Mouse (Mus musculus) liver, adult 2 months (tissue): Measurements from ENCODE around the gene Zfp408.

Experiments
- CTCF ChIP-seq: fragments of 200-500 bp; IDR thresholded peaks from 2 replicates; pipeline ENCODE4 v1.5.1; 2011; ENCODE audit warnings: low read depth, low read length, control low read depth
- POLR2A ChIP-seq: fragments of 200-500 bp; IDR thresholded peaks from 2 replicates; pipeline ENCODE4 v1.6.1; 2011; ENCODE audit warnings: low read length, control low read depth; ENCODE audit not compliant: insufficient read depth; ENCODE audit errors: extremely low read depth

GRCm38 (mm10) chr2:91649152-91649551, 439 bp downstream of the Zfp408 start:
- TF ChIP-seq POLR2A = no peak
- no peak for TF ChIP-seq CTCF
